Mouse (Mus musculus): ENCODE data around the gene Spata2l. TPM values are rescaled to one million over a fixed set of nuclear protein-coding genes. Genes with fewer than 3 reads are reported as not detected.

The Spata2l gene
- polyA plus RNA-seq, 1 experiment from 2014 or later, result 4.2 TPM

DNA sequence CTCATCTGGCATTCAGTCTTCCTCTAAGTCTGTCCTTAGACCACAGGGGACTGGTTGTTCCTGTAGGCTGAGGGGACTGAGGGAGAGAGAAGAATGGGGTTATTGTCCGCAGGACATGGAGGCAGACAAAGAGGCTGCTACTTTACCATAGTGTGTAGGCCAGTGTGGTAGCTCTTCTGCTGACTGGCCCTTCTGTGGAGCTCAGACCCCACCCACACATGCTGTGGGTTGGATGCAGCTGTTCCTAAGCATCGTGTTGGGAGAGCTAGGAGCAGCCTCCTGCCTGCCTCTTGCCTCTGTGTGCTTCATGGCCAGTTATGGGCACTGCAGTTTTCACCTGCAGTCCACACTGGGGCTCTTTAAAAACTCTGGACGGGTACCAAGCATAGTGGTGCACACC is 21.1 kb upstream of the Spata2l start:
- Histone ChIP-seq H3K27me3 (ENCODE audit: insufficient read depth, low read length) (no peaks in the 10 kb centered on the region), H3K27ac (ENCODE audit: low read depth) (no peak overlapping the region), H3K4me3 (ENCODE audit: low read depth, low read length) (no peak overlapping the region), H3K9ac (replicated peaks) (no peak overlapping the region), H3K9me3 (ENCODE audit: low read length) (no peaks in the 10 kb centered on the region), H3K36me3 (replicated peaks; ENCODE audit: insufficient read depth, low read length) (peaks cover 37% of the 10 kb centered on the region), H3K4me2 (ENCODE audit: low read depth, low read length) (no peak overlapping the region), H3K4me1 (ENCODE audit: insufficient read depth) (peaks cover 18% of the 10 kb centered on the region)
- DNase-seq (no peak), ATAC-seq (no peak)
- WGBS (ENCODE audit: insufficient replicate concordance), result 84% methylated on average over 3 of the region's 3 CpGs
- no peak for TF ChIP-seq CTCF (IDR thresholded peaks at IDR 0.05; ENCODE audit: low read depth)
- TF ChIP-seq EP300 (IDR thresholded peaks at IDR 0.05; ENCODE audit: low read depth), result no peak

GRCm38 (mm10) chr8:123255170-123255569 is 19.1 kb upstream of the Spata2l start:
- DNase-seq, result no peak
- WGBS (ENCODE audit: insufficient replicate concordance), result 62% methylated on average over 6 of the region's 6 CpGs
- peaks cover 44% of the 10 kb centered on the region for H3K36me3 ChIP-seq (replicated peaks; ENCODE audit: insufficient read depth, low read length)
- H3K27me3 ChIP-seq (ENCODE audit: insufficient read depth, low read length), result no peaks in the 10 kb centered on the region
- TF ChIP-seq EP300 (IDR thresholded peaks at IDR 0.05; ENCODE audit: low read depth) (no peak), CTCF (IDR thresholded peaks at IDR 0.05; ENCODE audit: low read depth) (peak; percentile 44)
- H3K27ac ChIP-seq (ENCODE audit: low read depth), result peak overlapping the region; percentile 92
- no peaks in the 10 kb centered on the region for H3K9me3 ChIP-seq (ENCODE audit: low read length)
- no peak for ATAC-seq
- peak overlapping the region; percentile 90 for H3K4me3 ChIP-seq (ENCODE audit: low read depth, low read length)
- peak overlapping the region; percentile 93 for H3K9ac ChIP-seq (replicated peaks)
- peak overlapping the region; percentile 77 for H3K4me2 ChIP-seq (ENCODE audit: low read depth, low read length)
- H3K4me1 ChIP-seq (ENCODE audit: insufficient read depth), result peaks cover 18% of the 10 kb centered on the region

DNA sequence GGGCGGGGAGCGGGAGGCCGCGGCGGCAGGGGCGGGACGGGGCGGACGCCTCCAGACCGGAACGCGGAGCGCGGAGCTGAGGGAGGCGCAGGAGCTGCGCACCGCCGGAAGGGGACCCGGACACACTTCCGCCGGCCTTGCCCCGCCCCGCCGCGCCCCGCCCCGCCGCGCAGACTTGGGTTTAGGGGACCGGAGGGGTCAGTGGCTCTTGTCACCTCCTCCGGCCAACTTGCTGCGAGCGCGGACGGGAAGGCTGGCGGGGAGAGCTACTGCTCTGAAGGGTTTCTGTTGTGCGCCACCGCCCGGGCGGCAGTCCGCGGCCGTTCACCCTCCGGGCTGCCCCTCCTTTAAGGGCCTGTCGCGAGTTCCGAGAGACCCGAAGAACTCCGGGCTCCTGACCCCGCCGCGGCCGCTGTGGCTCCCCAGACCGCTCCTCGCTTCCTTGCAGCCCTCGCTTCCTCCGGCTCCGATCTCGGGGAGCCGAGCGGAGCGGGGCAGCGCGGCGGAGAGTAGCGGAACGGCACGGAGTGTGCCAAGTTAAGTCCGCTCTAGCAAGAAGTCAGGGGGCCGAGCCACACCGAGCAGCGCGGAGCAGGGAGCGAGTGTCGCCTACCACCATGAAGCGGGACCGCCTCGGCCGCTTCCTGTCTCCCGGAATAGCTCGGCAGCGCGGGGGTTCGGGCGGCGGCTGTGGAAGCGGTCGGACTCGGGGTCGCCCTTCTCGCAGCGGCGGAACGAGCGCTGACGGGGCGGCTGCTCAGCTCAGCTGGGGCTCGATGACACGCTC is 18.3 kb upstream of the Spata2l start, which contains the start of the genes Zfp276 and Vps9d1:
Zfp276 (plus strand) TSS at position 97 of the 787 bp plus-strand sequence.
Vps9d1 (minus strand) TSS at position 250 of the 787 bp plus-strand sequence.
- Histone ChIP-seq H3K27me3 (ENCODE audit: insufficient read depth, low read length) (no peaks in the 10 kb centered on the region), H3K9me3 (ENCODE audit: low read length) (no peaks in the 10 kb centered on the region), H3K4me1 (ENCODE audit: insufficient read depth) (peaks cover 18% of the 10 kb centered on the region), H3K27ac (ENCODE audit: low read depth) (peak within 1 kb of the TSS; percentile 92), H3K9ac (replicated peaks) (peak within 1 kb of the TSS; percentile 93), H3K4me2 (ENCODE audit: low read depth, low read length) (peak within 1 kb of the TSS; percentile 77), H3K36me3 (replicated peaks; ENCODE audit: insufficient read depth, low read length) (peaks cover 36% of the 10 kb centered on the region), H3K4me3 (ENCODE audit: low read depth, low read length) (peak within 1 kb of the TSS; percentile 90)
- TF ChIP-seq EP300 (IDR thresholded peaks at IDR 0.05; ENCODE audit: low read depth) (no peak), CTCF (IDR thresholded peaks at IDR 0.05; ENCODE audit: low read depth) (peak; percentile 9; the same call in 1 of the 2 replicates)
- peak; percentile 92 for DNase-seq
- peak; percentile 97 for ATAC-seq
- WGBS (ENCODE audit: insufficient replicate concordance), result 3% methylated on average over 93 of the region's 99 CpGs

- peaks cover 36% of the 10 kb centered on the region for H3K36me3 ChIP-seq (replicated peaks; ENCODE audit: insufficient read depth, low read length)
- H3K4me2 ChIP-seq (ENCODE audit: low read depth, low read length), result peak overlapping the region; percentile 77
- no peaks in the 10 kb centered on the region for H3K27me3 ChIP-seq (ENCODE audit: insufficient read depth, low read length)
- H3K4me1 ChIP-seq (ENCODE audit: insufficient read depth), result peaks cover 18% of the 10 kb centered on the region
- H3K9ac ChIP-seq (replicated peaks), result peak overlapping the region; percentile 93
- peak; percentile 16 for ATAC-seq
- TF ChIP-seq CTCF (IDR thresholded peaks at IDR 0.05; ENCODE audit: low read depth), result no peak
- TF ChIP-seq EP300 (IDR thresholded peaks at IDR 0.05; ENCODE audit: low read depth), result no peak
- peak overlapping the region; percentile 92 for H3K27ac ChIP-seq (ENCODE audit: low read depth)
- peak overlapping the region; percentile 90 for H3K4me3 ChIP-seq (ENCODE audit: low read depth, low read length)
- H3K9me3 ChIP-seq (ENCODE audit: low read length), result no peaks in the 10 kb centered on the region
- WGBS (ENCODE audit: insufficient replicate concordance), result under 1% methylated on average over 36 of the region's 40 CpGs
- no peak for DNase-seq
These were observed 17.5 kb upstream of the Spata2l start for GRCm38 (mm10) chr8:123253451-123254098.

GRCm38 (mm10) chr8:123252925-123253324 is 16.9 kb upstream of the Spata2l start:
- ATAC-seq, result no peak
- peak overlapping the region; percentile 90 for H3K4me3 ChIP-seq (ENCODE audit: low read depth, low read length)
- no peak overlapping the region for H3K27ac ChIP-seq (ENCODE audit: low read depth)
- WGBS (ENCODE audit: insufficient replicate concordance), result 52% methylated on average over 4 of the region's 4 CpGs
- peaks cover 38% of the 10 kb centered on the region for H3K36me3 ChIP-seq (replicated peaks; ENCODE audit: insufficient read depth, low read length)
- peak overlapping the region; percentile 77 for H3K4me2 ChIP-seq (ENCODE audit: low read depth, low read length)
- TF ChIP-seq CTCF (IDR thresholded peaks at IDR 0.05; ENCODE audit: low read depth) (no peak), EP300 (IDR thresholded peaks at IDR 0.05; ENCODE audit: low read depth) (no peak)
- no peaks in the 10 kb centered on the region for H3K9me3 ChIP-seq (ENCODE audit: low read length)
- peaks cover 18% of the 10 kb centered on the region for H3K4me1 ChIP-seq (ENCODE audit: insufficient read depth)
- no peak for DNase-seq
- H3K9ac ChIP-seq (replicated peaks), result peak overlapping the region; percentile 93; the same call in 1 of the 2 replicates
- no peaks in the 10 kb centered on the region for H3K27me3 ChIP-seq (ENCODE audit: insufficient read depth, low read length)

- no peaks in the 10 kb centered on the region for H3K27me3 ChIP-seq (ENCODE audit: insufficient read depth, low read length)
- no peaks in the 10 kb centered on the region for H3K9me3 ChIP-seq (ENCODE audit: low read length)
- H3K4me2 ChIP-seq (ENCODE audit: low read depth, low read length), result no peak overlapping the region
- H3K9ac ChIP-seq (replicated peaks), result no peak overlapping the region
- H3K4me3 ChIP-seq (ENCODE audit: low read depth, low read length), result no peak overlapping the region
- WGBS (ENCODE audit: insufficient replicate concordance), result 88% methylated on average over 5 of the region's 5 CpGs
- TF ChIP-seq CTCF (IDR thresholded peaks at IDR 0.05; ENCODE audit: low read depth) (no peak), EP300 (IDR thresholded peaks at IDR 0.05; ENCODE audit: low read depth) (no peak)
- ATAC-seq (no peak), DNase-seq (no peak)
- H3K27ac ChIP-seq (ENCODE audit: low read depth), result no peak overlapping the region
- H3K4me1 ChIP-seq (ENCODE audit: insufficient read depth), result peaks cover 14% of the 10 kb centered on the region
- peaks cover 36% of the 10 kb centered on the region for H3K36me3 ChIP-seq (replicated peaks; ENCODE audit: insufficient read depth, low read length)
These were observed 14.9 kb upstream of the Spata2l start for GRCm38 (mm10) chr8:123250940-123251339.
